Mouse (Mus musculus): Measurements from ENCODE around the gene Mars2. TPM values are rescaled to one million over a fixed set of nuclear protein-coding genes. Genes with fewer than 3 reads are reported as not detected.

The Mars2 gene
- polyA plus RNA-seq, 2 experiments = 1.9 to 2.1 TPM

DNA sequence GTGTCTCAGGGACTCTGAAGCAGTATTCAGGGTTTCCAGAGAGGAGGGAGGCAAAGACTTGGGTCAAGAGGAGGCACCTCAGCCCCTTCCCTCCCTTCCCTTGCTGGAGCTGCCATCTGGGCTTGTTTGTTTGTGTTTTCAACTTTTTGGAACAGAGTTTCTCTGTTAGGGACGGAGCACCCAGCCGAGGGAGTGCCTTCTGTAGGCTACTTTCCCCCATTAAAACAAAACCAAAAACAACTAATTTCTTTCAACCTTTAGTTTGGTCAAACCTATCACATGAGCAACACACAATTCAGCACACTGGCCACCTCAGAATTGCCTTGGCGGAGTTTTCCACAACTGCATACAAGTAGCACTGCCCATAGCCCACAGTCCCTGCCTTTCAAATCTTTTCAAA is 11.6 kb upstream of the Mars2 start:
- Histone ChIP-seq H3K36me3 (replicated peaks; ENCODE audit: control insufficient read depth, insufficient read depth, low read depth) (no peaks in the 10 kb centered on the region), H3K4me3 (ENCODE audit: insufficient read depth in 1 of 2, low read depth in 2 of 2, low read length in 2 of 2) (no peak overlapping the region), H3K9me3 (ENCODE audit: control insufficient read depth, low read length) (no peaks in the 10 kb centered on the region), H3K4me2 (ENCODE audit: low read depth) (no peak overlapping the region), H3K27me3 (ENCODE audit: control insufficient read depth, insufficient read depth, low read length) (peaks cover 12% of the 10 kb centered on the region), H3K9ac (replicated peaks) (no peak overlapping the region), H3K27ac (no peak overlapping the region), H3K4me1 (replicated peaks; ENCODE audit: control insufficient read depth in 2 of 2, insufficient read depth in 2 of 2, low read length in 1 of 2) (no peaks in the 10 kb centered on the region)
- WGBS (ENCODE audit: insufficient replicate concordance) = 60% methylated on average over 3 of the region's 3 CpGs
- TF ChIP-seq CTCF (IDR thresholded peaks at IDR 0.05; ENCODE audit: low read depth) = no peak
- TF ChIP-seq EP300 (IDR thresholded peaks at IDR 0.05; ENCODE audit: low read depth) = no peak
- no peak for DNase-seq (ENCODE audit: low read depth in 3 of 3, low spot score in 3 of 3)
- no peak for ATAC-seq (ENCODE audit: insufficient read depth)

DNA sequence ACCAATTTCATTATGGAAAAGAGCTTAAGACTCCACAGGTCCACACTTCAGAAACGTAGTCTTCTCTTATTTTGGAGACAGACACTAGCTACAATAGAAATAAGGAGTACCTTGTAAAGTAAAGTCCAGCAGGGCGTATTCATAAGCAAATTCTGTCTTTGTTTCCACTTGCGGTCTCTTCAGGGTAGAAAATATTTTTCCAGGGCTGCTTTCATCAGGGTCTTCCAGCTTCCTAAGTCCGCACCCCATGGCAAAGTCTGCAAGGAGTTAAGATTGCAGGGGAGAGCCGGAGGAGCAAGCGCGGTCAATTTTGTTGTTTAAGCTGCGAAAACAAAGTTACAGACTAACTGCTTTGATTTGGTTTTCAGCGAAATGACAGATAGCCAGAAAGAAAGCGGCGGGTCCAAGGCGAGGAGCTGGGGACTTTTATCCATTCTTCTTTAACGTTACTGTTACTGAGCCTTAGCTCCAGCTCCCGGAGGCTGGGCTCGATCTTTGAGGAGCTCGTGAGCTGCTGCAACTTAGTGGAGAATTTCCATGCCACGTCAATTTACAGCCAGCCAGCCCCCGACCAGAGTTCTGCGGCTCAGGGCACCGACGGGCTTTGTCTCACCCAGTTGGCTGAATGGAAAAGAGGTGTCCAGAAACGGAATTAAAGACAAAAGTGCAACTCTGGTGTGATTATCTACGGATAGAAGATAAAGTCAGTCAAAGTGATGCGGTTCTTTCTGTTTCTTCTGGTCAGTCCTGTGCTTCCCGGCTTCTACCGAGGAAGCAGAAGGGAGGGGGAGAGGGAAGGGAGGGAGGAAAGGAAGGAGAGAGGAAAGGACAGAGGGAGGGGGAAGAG is 10.7 kb upstream of the Mars2 start, which contains the start of gene Rftn2:
Gene Rftn2, minus strand, starts transcription at position 772 of the 847 bp plus-strand sequence.
- DNase-seq (ENCODE audit: low read depth in 3 of 3, low spot score in 3 of 3) (no peak), ATAC-seq (ENCODE audit: insufficient read depth) (no peak)
- no peaks in the 10 kb centered on the region for H3K9me3 ChIP-seq (ENCODE audit: control insufficient read depth, low read length)
- no peak within 1 kb of the TSS; the same call in 1 of the 2 replicates for H3K9ac ChIP-seq (replicated peaks)
- H3K4me2 ChIP-seq (ENCODE audit: low read depth) = peak within 1 kb of the TSS; percentile 31
- TF ChIP-seq EP300 (IDR thresholded peaks at IDR 0.05; ENCODE audit: low read depth) (no peak), CTCF (IDR thresholded peaks at IDR 0.05; ENCODE audit: low read depth) (no peak)
- peak within 1 kb of the TSS; percentile 11 to 48 for H3K4me3 ChIP-seq (ENCODE audit: insufficient read depth in 1 of 2, low read depth in 2 of 2, low read length in 2 of 2)
- no peak within 1 kb of the TSS for H3K27ac ChIP-seq
- H3K36me3 ChIP-seq (replicated peaks; ENCODE audit: control insufficient read depth, insufficient read depth, low read depth) = no peaks in the 10 kb centered on the region
- no peaks in the 10 kb centered on the region for H3K4me1 ChIP-seq (replicated peaks; ENCODE audit: control insufficient read depth in 2 of 2, insufficient read depth in 2 of 2, low read length in 1 of 2)
- WGBS (ENCODE audit: insufficient replicate concordance) = 7% methylated on average over 26 of the region's 26 CpGs
- H3K27me3 ChIP-seq (ENCODE audit: control insufficient read depth, insufficient read depth, low read length) = peaks cover 12% of the 10 kb centered on the region

DNA sequence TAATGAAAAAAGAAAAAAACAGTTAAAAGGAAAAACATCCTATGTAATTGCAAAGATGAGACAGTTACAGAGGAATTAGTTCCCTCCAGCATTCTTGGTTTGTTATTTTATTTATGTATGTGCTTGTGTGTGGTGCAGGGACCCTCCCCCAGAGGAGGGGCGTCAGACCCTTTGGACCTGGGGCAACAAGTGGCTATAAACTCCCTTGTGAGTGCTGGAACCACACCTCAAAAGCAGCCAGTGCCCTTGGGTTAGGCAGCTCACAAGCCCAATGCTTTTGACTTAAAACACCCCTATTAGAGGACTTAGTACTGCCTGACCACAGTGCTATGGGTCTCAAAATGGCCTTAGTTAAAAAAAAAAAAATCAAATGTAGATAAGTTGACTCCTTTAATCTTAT is 9.6 kb upstream of the Mars2 start:
- DNase-seq (ENCODE audit: low read depth in 3 of 3, low spot score in 3 of 3) (no peak), ATAC-seq (ENCODE audit: insufficient read depth) (no peak)
- no peak overlapping the region for H3K4me3 ChIP-seq (ENCODE audit: insufficient read depth in 1 of 2, low read depth in 2 of 2, low read length in 2 of 2)
- no peaks in the 10 kb centered on the region for H3K4me1 ChIP-seq (replicated peaks; ENCODE audit: control insufficient read depth in 2 of 2, insufficient read depth in 2 of 2, low read length in 1 of 2)
- H3K27me3 ChIP-seq (ENCODE audit: control insufficient read depth, insufficient read depth, low read length) = peaks cover 12% of the 10 kb centered on the region
- no peak for TF ChIP-seq CTCF (IDR thresholded peaks at IDR 0.05; ENCODE audit: low read depth)
- TF ChIP-seq EP300 (IDR thresholded peaks at IDR 0.05; ENCODE audit: low read depth) = no peak
- no peak overlapping the region for H3K27ac ChIP-seq
- no peaks in the 10 kb centered on the region for H3K9me3 ChIP-seq (ENCODE audit: control insufficient read depth, low read length)
- H3K36me3 ChIP-seq (replicated peaks; ENCODE audit: control insufficient read depth, insufficient read depth, low read depth) = no peaks in the 10 kb centered on the region
- H3K4me2 ChIP-seq (ENCODE audit: low read depth) = no peak overlapping the region
- no peak overlapping the region for H3K9ac ChIP-seq (replicated peaks)
- 27% methylated on average over 1 of the region's 1 CpGs for WGBS (ENCODE audit: insufficient replicate concordance)

DNA sequence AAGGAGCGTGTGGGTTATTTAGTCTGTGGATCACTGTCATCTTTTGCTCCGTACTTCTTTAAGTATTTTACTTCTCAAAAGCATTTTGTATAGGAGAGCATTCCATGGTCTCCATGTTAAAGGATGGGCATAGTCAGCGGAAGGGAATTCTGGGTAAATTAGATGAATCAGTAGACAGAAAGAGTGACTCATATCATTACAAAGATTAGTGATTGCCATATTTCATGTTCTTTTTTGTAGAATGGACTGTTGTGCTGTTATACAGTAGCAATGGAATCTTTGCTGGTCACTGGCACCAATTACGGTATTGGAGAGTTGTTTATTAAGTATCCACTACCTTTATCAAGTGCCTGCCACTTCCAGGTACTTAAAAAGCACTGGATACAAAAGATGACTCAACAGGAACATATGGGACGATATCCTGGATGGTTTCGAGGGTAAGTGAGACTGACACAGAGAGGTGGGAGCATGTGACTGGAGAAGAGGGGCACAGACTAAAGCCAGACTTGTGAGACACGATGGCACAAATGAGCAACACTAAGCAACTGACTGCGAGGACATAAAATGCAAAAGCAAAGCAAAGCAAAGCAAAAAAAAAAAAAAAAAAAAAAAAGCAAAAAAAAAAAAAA is 8.6 kb upstream of the Mars2 start:
- DNase-seq (ENCODE audit: low read depth in 3 of 3, low spot score in 3 of 3) (no peak), ATAC-seq (ENCODE audit: insufficient read depth) (no peak)
- TF ChIP-seq CTCF (IDR thresholded peaks at IDR 0.05; ENCODE audit: low read depth) (no peak), EP300 (IDR thresholded peaks at IDR 0.05; ENCODE audit: low read depth) (no peak)
- no peak overlapping the region for H3K27ac ChIP-seq
- no peaks in the 10 kb centered on the region for H3K36me3 ChIP-seq (replicated peaks; ENCODE audit: control insufficient read depth, insufficient read depth, low read depth)
- H3K27me3 ChIP-seq (ENCODE audit: control insufficient read depth, insufficient read depth, low read length) = peaks cover 12% of the 10 kb centered on the region
- WGBS (ENCODE audit: insufficient replicate concordance) = 61% methylated on average over 8 of the region's 8 CpGs
- H3K4me1 ChIP-seq (replicated peaks; ENCODE audit: control insufficient read depth in 2 of 2, insufficient read depth in 2 of 2, low read length in 1 of 2) = no peaks in the 10 kb centered on the region
- no peak overlapping the region for H3K4me3 ChIP-seq (ENCODE audit: insufficient read depth in 1 of 2, low read depth in 2 of 2, low read length in 2 of 2)
- H3K4me2 ChIP-seq (ENCODE audit: low read depth) = no peak overlapping the region
- no peak overlapping the region for H3K9ac ChIP-seq (replicated peaks)
- no peaks in the 10 kb centered on the region for H3K9me3 ChIP-seq (ENCODE audit: control insufficient read depth, low read length)

DNA sequence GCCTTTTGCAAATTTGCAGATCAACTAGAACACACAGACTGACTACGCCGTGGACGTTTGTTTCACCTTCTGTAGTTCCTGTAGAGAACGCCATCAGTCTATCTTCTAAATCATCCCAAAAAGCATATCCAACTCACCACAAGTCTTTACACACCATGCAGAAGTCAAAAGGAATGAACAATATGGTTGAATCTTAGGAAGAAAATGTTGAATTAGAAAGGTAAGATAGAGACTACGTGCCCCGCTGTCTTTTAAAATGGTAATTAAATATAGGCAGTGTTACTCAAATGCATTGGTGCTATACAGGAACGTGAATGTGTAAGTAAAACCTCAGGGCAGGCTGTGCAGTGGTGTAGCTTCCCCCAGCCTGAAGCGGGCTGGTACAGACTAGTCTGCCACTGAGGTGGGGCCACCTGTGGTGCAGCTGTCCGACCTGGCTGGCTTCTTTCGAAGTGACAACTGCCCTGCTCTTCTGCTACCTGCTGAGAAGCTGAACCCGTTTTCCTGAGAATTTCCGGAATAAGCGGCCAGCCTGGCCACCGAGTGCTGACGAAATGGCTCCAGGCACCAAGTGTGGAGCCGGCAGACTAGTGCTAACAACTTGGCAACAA is 2.0 kb upstream of the Mars2 start:
- peaks cover 9 to 14% of the 10 kb centered on the region in 2 experiments for H3K4me1 ChIP-seq (replicated peaks; ENCODE audit: control insufficient read depth in 2 of 2, insufficient read depth in 2 of 2, low read length in 1 of 2)
- ATAC-seq (ENCODE audit: insufficient read depth) (no peak), DNase-seq (ENCODE audit: low read depth in 3 of 3, low spot score in 3 of 3) (no peak)
- no peak for TF ChIP-seq CTCF (IDR thresholded peaks at IDR 0.05; ENCODE audit: low read depth)
- no peak for TF ChIP-seq EP300 (IDR thresholded peaks at IDR 0.05; ENCODE audit: low read depth)
- H3K4me2 ChIP-seq (ENCODE audit: low read depth) = no peak overlapping the region
- H3K36me3 ChIP-seq (replicated peaks; ENCODE audit: control insufficient read depth, insufficient read depth, low read depth) = no peaks in the 10 kb centered on the region; the same call in 1 of the 2 replicates
- no peak overlapping the region for H3K27ac ChIP-seq
- no peaks in the 10 kb centered on the region for H3K27me3 ChIP-seq (ENCODE audit: control insufficient read depth, insufficient read depth, low read length)
- no peak overlapping the region for H3K4me3 ChIP-seq (ENCODE audit: insufficient read depth in 1 of 2, low read depth in 2 of 2, low read length in 2 of 2)
- H3K9me3 ChIP-seq (ENCODE audit: control insufficient read depth, low read length) = no peaks in the 10 kb centered on the region
- H3K9ac ChIP-seq (replicated peaks) = no peak overlapping the region
- WGBS (ENCODE audit: insufficient replicate concordance) = 54% methylated on average over 16 of the region's 16 CpGs
